Mouse (Mus musculus) lung, postnatal 0 days (tissue): ENCODE results near the gene Ubiad1.

ENCODE experiments used
- CTCF ChIP-seq: IDR thresholded peaks from 2 replicates; pipeline ENCODE4 v1.5.1; 2016; ENCODE audit warnings: antibody characterized with exemption, mild to moderate bottlenecking
- EP300 ChIP-seq: IDR thresholded peaks from 2 replicates; pipeline ENCODE4 v1.6.1; 2016; ENCODE audit warnings: antibody characterized with exemption, mild to moderate bottlenecking, control low read depth

DNA sequence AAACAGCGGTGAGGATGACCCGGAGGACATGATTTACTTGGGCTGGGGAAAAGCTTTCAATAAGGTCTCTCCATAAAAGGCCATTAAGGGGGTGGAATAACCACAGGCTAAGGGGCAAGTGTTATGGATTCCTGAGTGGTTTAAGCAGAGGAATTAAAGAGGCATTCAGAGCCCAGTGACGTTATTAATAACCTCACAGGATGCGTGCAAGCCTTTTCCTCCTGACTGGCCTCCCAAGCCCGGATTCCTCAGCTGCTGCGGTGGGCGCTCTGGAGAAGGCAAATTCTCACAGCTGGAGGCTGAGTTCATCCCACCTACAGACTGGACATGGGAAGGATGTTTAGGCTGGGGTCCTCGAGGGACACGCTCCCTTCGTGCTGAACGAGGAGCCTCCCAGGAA is 39.8 kb downstream of the Ubiad1 start:
- TF ChIP-seq CTCF (no peak), EP300 (no peak)
